Mouse (Mus musculus) leukemia stem cell, adult 10-12 weeks (primary cell): ENCODE data around the gene Vstm2l. TPM values are rescaled to one million over a fixed set of nuclear protein-coding genes. Genes with fewer than 3 reads are reported as not detected.

Source experiments
- polyA plus RNA-seq: library from polyadenylated mRNA; stranded (reverse); fragments of >175 nt; gene quantifications from 2 replicates; pipeline ENCODE4 v1.2.3, GENCODE M21; 2012; ENCODE audit warnings: low replicate concordance

The Vstm2l gene
- polyA plus RNA-seq: not detected in 2 replicates

GRCm38 (mm10) chr2:157914105-157914764 is at the start of gene Vstm2l:
Vstm2l (plus strand) TSS chr2:157914653.

Other genes starting within 250 kb of the Vstm2l start
- gene Ctnnbl1, start 177.3 kb upstream of the Vstm2l start, polyA plus RNA-seq: 2.6 and 10.4 TPM in 2 replicates
- gene Tti1, start 113.8 kb downstream of the Vstm2l start, polyA plus RNA-seq: 2.0 and 18.3 TPM in 2 replicates
- gene Rprd1b, start 113.8 kb downstream of the Vstm2l start, polyA plus RNA-seq: 44.6 and 56.7 TPM in 2 replicates
- 29.3 and 83.2 TPM in 2 replicates for gene Tgm2, start 231.8 kb downstream of the Vstm2l start, polyA plus RNA-seq